Mouse (Mus musculus): ENCODE results near the gene Mvb12b. TPM values are rescaled to one million over a fixed set of nuclear protein-coding genes. Genes with fewer than 3 reads are reported as not detected.

Gene Mvb12b
- polyA plus RNA-seq, 1 experiment: 13.6 TPM

DNA sequence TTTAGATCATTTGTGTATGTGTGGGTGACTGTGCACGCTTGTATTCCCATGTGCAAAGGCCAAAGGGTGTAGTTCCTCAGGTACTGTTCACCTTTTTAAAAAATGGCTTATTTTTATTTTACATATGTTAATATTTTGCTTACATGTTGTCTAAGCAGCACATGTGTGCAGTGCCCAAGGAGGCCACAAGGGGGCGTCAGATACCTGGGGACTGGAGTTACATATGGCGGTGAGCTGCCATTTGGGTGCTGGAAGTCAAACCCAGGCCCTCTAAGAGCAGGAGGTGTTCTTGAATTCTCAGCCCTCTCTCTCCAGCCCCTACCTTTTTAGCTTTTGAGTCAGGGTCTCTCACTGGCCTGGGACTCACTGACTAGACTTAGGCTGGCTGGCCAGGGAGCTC is 188.8 kb downstream of the Mvb12b start:
- Histone ChIP-seq H3K27ac (ENCODE audit: insufficient read depth, low read length) (no peak overlapping the region), H3K4me3 (ENCODE audit: extremely low read depth, insufficient read depth, insufficient read length) (no peak overlapping the region), H3K36me3 (ENCODE audit: control insufficient read depth, insufficient read depth, low read length) (no peaks in the 10 kb centered on the region), H3K27me3 (ENCODE audit: control insufficient read depth, insufficient read depth, low read length) (no peaks in the 10 kb centered on the region), H3K4me1 (ENCODE audit: control insufficient read depth, insufficient read depth, insufficient read length) (no peaks in the 10 kb centered on the region)
- 61% methylated on average over 3 of the region's 3 CpGs for WGBS
- no peak for DNase-seq (ENCODE audit: low read depth in 1 of 2, low spot score in 2 of 2)
- TF ChIP-seq CTCF (IDR thresholded peaks at IDR 0.05; ENCODE audit: extremely low read depth, insufficient read depth, insufficient read length, insufficient replicate concordance) (no peak), POLR2A (IDR thresholded peaks at IDR 0.05; ENCODE audit: low read depth, low read length) (no peak)

DNA sequence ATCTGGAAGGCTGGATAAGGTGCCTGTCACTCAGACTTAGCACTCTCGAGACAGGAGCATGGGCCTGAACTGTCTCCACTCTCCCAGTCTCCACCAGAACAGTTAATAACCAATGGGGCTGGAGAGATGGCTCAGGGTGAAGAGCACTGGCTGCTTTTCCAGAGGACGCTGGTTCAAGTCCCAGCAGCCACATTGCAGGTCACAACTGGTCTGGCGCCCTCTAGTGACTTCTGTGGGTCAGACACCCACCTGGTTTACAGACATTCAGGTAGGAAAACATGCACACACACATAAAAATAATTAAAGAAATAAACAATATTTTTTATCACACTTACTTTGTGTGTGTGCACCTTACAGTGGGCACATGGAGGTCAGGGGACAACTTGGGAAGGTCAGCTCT is 191.3 kb downstream of the Mvb12b start:
- Histone ChIP-seq H3K27ac (ENCODE audit: insufficient read depth, low read length) (no peak overlapping the region), H3K27me3 (ENCODE audit: control insufficient read depth, insufficient read depth, low read length) (no peaks in the 10 kb centered on the region), H3K36me3 (ENCODE audit: control insufficient read depth, insufficient read depth, low read length) (no peaks in the 10 kb centered on the region), H3K4me3 (ENCODE audit: extremely low read depth, insufficient read depth, insufficient read length) (no peak overlapping the region), H3K4me1 (ENCODE audit: control insufficient read depth, insufficient read depth, insufficient read length) (no peaks in the 10 kb centered on the region)
- WGBS: 74% methylated on average over 3 of the region's 3 CpGs
- TF ChIP-seq CTCF (IDR thresholded peaks at IDR 0.05; ENCODE audit: extremely low read depth, insufficient read depth, insufficient read length, insufficient replicate concordance) (peak; percentile 4; the same call in 1 of the 2 replicates), POLR2A (IDR thresholded peaks at IDR 0.05; ENCODE audit: low read depth, low read length) (no peak)
- DNase-seq (ENCODE audit: low read depth in 1 of 2, low spot score in 2 of 2): no peak

DNA sequence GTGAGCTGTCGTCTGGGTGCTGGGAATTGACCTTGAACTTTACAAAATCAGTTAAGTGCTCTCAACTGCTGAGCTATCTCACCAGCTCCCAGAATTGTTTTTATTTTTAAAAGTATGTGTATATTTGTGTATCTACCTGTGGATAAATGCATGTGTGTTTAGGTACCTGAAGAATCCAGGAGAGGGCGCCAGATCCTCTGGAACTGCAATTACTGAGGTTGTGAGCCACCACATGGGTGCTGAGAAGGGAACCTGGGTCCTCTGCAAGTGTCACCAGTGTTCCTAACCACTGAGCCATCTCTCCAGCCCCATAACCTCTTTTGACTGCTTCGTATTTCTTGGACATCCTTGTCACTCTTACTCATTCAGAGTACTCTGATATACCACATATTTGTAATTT is 193.8 kb downstream of the Mvb12b start:
- Histone ChIP-seq H3K4me1 (ENCODE audit: control insufficient read depth, insufficient read depth, insufficient read length) (no peaks in the 10 kb centered on the region), H3K4me3 (ENCODE audit: extremely low read depth, insufficient read depth, insufficient read length) (no peak overlapping the region), H3K36me3 (ENCODE audit: control insufficient read depth, insufficient read depth, low read length) (no peaks in the 10 kb centered on the region), H3K27me3 (ENCODE audit: control insufficient read depth, insufficient read depth, low read length) (no peaks in the 10 kb centered on the region), H3K27ac (ENCODE audit: insufficient read depth, low read length) (no peak overlapping the region)
- TF ChIP-seq POLR2A (IDR thresholded peaks at IDR 0.05; ENCODE audit: low read depth, low read length): no peak
- no peak for TF ChIP-seq CTCF (IDR thresholded peaks at IDR 0.05; ENCODE audit: extremely low read depth, insufficient read depth, insufficient read length, insufficient replicate concordance)
- WGBS: 74% methylated on average over 3 of the region's 3 CpGs
- no peak for DNase-seq (ENCODE audit: low read depth in 1 of 2, low spot score in 2 of 2)

DNA sequence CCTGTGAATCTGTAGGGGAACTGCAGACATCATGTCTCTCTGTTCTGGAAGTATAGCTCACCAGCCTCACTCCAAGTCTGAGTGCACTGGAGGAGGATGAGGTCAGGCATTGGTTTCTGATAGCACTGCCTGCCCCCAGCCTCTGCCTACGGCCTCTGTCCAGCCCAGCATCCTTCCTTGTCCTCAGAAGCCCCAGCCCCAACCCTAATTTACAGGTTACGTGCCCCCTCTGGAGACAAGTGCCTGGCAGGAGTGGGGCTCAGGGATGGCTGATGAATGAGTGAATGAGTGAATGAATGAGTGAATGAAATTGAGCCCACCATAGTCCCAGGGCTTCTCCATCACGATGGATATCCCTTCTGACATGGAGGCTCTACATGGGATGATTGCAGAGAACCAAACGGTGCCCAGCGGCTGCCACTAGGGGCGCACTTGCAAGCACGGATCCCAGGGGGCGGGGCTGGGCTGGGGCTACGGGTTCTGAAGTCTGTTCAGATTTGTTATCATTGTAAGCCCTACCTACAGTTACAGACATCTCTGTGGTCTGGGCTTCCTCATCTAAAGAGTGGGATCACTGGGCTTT is 197.8 kb downstream of the Mvb12b start:
- no peaks in the 10 kb centered on the region for H3K27me3 ChIP-seq (ENCODE audit: control insufficient read depth, insufficient read depth, low read length)
- peak; percentile 51; the same call in 1 of the 2 replicates for TF ChIP-seq CTCF (IDR thresholded peaks at IDR 0.05; ENCODE audit: extremely low read depth, insufficient read depth, insufficient read length, insufficient replicate concordance)
- TF ChIP-seq POLR2A (IDR thresholded peaks at IDR 0.05; ENCODE audit: low read depth, low read length): no peak
- no peak overlapping the region for H3K4me3 ChIP-seq (ENCODE audit: extremely low read depth, insufficient read depth, insufficient read length)
- no peaks in the 10 kb centered on the region for H3K4me1 ChIP-seq (ENCODE audit: control insufficient read depth, insufficient read depth, insufficient read length)
- no peak overlapping the region for H3K27ac ChIP-seq (ENCODE audit: insufficient read depth, low read length)
- 28% methylated on average over 9 of the region's 9 CpGs for WGBS
- DNase-seq (ENCODE audit: low read depth in 1 of 2, low spot score in 2 of 2): no peak
- H3K36me3 ChIP-seq (ENCODE audit: control insufficient read depth, insufficient read depth, low read length): no peaks in the 10 kb centered on the region

DNA sequence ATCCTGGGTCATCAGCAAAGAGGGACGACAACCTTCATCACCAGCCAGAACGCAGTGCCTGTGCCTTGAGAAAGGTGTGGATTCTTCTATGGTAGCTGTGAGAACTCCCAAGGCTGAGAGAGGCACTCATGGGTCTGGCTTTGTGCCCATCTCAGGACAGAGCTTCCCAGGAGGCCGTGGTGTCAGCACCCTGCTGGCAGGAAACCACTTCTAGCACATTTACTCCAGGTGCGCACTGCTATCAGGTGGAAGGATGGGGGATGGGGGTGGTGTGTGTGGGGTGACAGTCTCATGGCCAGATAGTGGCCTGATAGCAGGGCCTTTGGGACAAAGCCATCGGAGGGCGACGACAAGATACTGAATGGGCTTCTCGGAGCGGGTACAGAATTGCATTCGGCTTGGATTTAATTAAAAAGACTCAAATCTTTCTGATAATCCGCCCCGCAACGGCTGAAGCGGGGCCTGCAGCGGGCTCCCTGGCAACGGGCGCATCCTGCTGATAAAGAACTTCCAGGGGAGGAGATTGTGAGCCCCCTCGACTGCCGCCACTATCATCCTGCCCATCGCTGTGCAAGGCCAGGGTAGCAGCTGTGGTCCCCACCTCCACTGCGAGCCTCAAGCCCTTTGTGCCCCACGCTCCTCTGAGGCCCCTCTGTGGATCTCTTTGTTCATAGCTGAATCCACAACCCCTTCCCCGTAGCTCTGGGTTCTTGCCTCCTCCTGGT is 198.4 kb downstream of the Mvb12b start:
- WGBS: 62% methylated on average over 23 of the region's 23 CpGs
- no peak overlapping the region for H3K27ac ChIP-seq (ENCODE audit: insufficient read depth, low read length)
- no peak for DNase-seq (ENCODE audit: low read depth in 1 of 2, low spot score in 2 of 2)
- H3K27me3 ChIP-seq (ENCODE audit: control insufficient read depth, insufficient read depth, low read length): no peaks in the 10 kb centered on the region
- H3K36me3 ChIP-seq (ENCODE audit: control insufficient read depth, insufficient read depth, low read length): no peaks in the 10 kb centered on the region
- no peaks in the 10 kb centered on the region for H3K4me1 ChIP-seq (ENCODE audit: control insufficient read depth, insufficient read depth, insufficient read length)
- no peak for TF ChIP-seq CTCF (IDR thresholded peaks at IDR 0.05; ENCODE audit: extremely low read depth, insufficient read depth, insufficient read length, insufficient replicate concordance)
- TF ChIP-seq POLR2A (IDR thresholded peaks at IDR 0.05; ENCODE audit: low read depth, low read length): no peak
- H3K4me3 ChIP-seq (ENCODE audit: extremely low read depth, insufficient read depth, insufficient read length): no peak overlapping the region

DNA sequence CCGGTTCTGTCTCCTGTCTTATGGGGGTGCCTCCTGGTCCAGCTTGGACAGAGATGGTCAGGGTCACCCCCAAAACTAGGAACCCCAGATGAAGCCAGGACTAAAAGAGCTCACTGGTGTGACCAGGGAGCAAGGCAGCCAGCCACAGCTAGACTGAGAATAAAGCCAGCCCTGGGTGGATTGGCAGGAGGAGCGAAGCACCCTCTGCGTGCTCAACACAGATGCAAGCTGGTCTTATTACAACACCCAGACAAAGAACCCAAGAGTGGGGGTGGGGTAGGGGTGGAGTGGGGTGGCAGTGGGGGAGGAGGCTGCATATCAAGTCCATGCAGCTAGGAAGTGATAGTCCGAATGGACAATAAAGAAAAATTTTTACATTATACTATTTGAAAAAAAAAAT is 204.2 kb downstream of the Mvb12b start:
- Histone ChIP-seq H3K4me1 (ENCODE audit: control insufficient read depth, insufficient read depth, insufficient read length) (no peaks in the 10 kb centered on the region), H3K4me3 (ENCODE audit: extremely low read depth, insufficient read depth, insufficient read length) (no peak overlapping the region), H3K27ac (ENCODE audit: insufficient read depth, low read length) (no peak overlapping the region), H3K36me3 (ENCODE audit: control insufficient read depth, insufficient read depth, low read length) (no peaks in the 10 kb centered on the region), H3K27me3 (ENCODE audit: control insufficient read depth, insufficient read depth, low read length) (no peaks in the 10 kb centered on the region)
- 85% methylated on average over 4 of the region's 4 CpGs for WGBS
- TF ChIP-seq POLR2A (IDR thresholded peaks at IDR 0.05; ENCODE audit: low read depth, low read length) (no peak), CTCF (IDR thresholded peaks at IDR 0.05; ENCODE audit: extremely low read depth, insufficient read depth, insufficient read length, insufficient replicate concordance) (no peak)
- DNase-seq (ENCODE audit: low read depth in 1 of 2, low spot score in 2 of 2): no peak

DNA sequence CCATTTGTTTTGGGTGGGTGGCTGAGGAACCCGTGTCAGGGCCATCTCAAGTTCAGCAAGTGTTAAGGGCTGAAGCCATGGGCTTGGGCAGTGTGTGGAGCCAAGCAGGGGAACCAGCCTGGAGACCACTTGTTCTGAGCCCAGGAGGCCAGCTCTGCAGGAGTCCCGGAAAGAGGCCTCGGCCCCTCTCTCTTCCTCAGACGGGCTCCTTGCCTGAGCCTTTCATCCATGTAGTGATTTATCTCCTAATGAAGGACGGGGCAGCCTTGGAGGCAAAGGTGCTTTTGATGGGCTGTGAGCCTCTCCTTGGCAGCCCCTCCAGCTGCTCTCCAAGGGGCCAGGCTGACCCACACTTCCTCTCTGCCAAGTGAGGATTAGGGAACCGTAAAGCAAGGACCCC is 204.7 kb downstream of the Mvb12b start:
- no peaks in the 10 kb centered on the region for H3K27me3 ChIP-seq (ENCODE audit: control insufficient read depth, insufficient read depth, low read length)
- H3K4me1 ChIP-seq (ENCODE audit: control insufficient read depth, insufficient read depth, insufficient read length): no peaks in the 10 kb centered on the region
- DNase-seq (ENCODE audit: low read depth in 1 of 2, low spot score in 2 of 2): no peak
- no peak for TF ChIP-seq CTCF (IDR thresholded peaks at IDR 0.05; ENCODE audit: extremely low read depth, insufficient read depth, insufficient read length, insufficient replicate concordance)
- TF ChIP-seq POLR2A (IDR thresholded peaks at IDR 0.05; ENCODE audit: low read depth, low read length): no peak
- no peak overlapping the region for H3K27ac ChIP-seq (ENCODE audit: insufficient read depth, low read length)
- WGBS: 58% methylated on average over 6 of the region's 6 CpGs
- no peak overlapping the region for H3K4me3 ChIP-seq (ENCODE audit: extremely low read depth, insufficient read depth, insufficient read length)
- no peaks in the 10 kb centered on the region for H3K36me3 ChIP-seq (ENCODE audit: control insufficient read depth, insufficient read depth, low read length)
